Mouse (Mus musculus) liver, adult 2 months (tissue): ENCODE measurements at regions not wholly inside any gene's neighbourhood (a gene's known extent, or its start where the extent isn't known, plus 50 kb on each side); places are given as distances from the start of the nearest gene placed in this dataset.

Experiments
- DNase-seq: peaks from one replicate; pipeline ENCODE4 v3.0.0-alpha.2; 2011; ENCODE audit warnings: low read depth, low spot score; ENCODE audit errors: extremely low read depth
- H3K27ac ChIP-seq: fragments of 200-500 bp; replicated peaks from 2 replicates; pipeline ENCODE4 v1.5.1; 2012; ENCODE audit warnings: low read depth, mild to moderate bottlenecking, control low read depth, inconsistent platforms, low read length; ENCODE audit not compliant: insufficient read depth
- H3K27me3 ChIP-seq: fragments of 200-500 bp; 2 replicates; pipeline ENCODE4 v1.6.1; 2012; ENCODE audit warnings: mild to moderate bottlenecking, moderate library complexity, low read length, inconsistent platforms; ENCODE audit not compliant: control insufficient read depth, insufficient read depth
- H3K36me3 ChIP-seq: fragments of 200-500 bp; 2 replicates; pipeline ENCODE4 v1.6.1; 2012; ENCODE audit warnings: low read length, inconsistent platforms; ENCODE audit not compliant: control insufficient read depth, insufficient read depth
- H3K4me1 ChIP-seq: fragments of 200-500 bp; 2 replicates; pipeline ENCODE4 v1.6.1; 2011; ENCODE audit warnings: low read length; ENCODE audit not compliant: control insufficient read depth, insufficient read depth
- H3K4me3 ChIP-seq: fragments of 200-500 bp; 2 replicates; pipeline ENCODE4 v1.5.1; 2011; ENCODE audit warnings: low read depth, mild to moderate bottlenecking, control low read depth, low read length, moderate library complexity; ENCODE audit not compliant: insufficient read depth
- H3K79me2 ChIP-seq: fragments of 200-500 bp; 2 replicates; pipeline ENCODE4 v1.6.1; 2012; ENCODE audit warnings: inconsistent platforms, mild to moderate bottlenecking, low read length, moderate library complexity; ENCODE audit not compliant: control insufficient read depth, insufficient read depth
- H3K9ac ChIP-seq: fragments of 200-500 bp; 2 replicates; pipeline ENCODE4 v1.6.1; 2012; ENCODE audit warnings: low read depth, mild to moderate bottlenecking, control low read depth, inconsistent platforms, low read length
- CTCF ChIP-seq: fragments of 200-500 bp; IDR thresholded peaks from 2 replicates; pipeline ENCODE4 v1.5.1; 2011; ENCODE audit warnings: low read depth, low read length, control low read depth
- POLR2A ChIP-seq: fragments of 200-500 bp; IDR thresholded peaks from 2 replicates; pipeline ENCODE4 v1.6.1; 2011; ENCODE audit warnings: low read length, control low read depth; ENCODE audit not compliant: insufficient read depth; ENCODE audit errors: extremely low read depth
- WGBS: fragments of 180-500 bp; shearing (Covaris S2); methylation state at CpG from one replicate; pipeline ENCODE4 v1.1.7; 2018; 5-methylcytosine and 5-hydroxymethylcytosine counted together

DNA sequence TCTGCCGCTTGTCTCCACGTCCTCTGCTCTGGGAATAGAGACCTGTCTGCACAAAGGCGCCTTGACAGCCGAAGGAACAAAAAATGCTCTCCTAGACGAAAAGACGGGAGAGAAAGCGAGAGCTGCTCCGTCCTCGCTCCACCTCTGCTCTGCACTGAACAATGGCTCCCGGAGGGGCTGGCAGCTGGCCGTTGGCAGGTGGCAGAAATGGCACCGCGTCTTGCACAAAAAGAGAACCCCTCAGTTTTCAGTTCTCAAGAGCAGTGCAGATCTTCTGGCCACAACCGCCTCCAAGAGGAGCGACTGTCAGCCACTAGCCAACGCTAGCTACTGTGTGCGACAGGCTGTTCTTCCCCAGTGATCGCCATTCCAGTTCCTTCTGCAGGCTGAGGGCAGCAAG lies 385.0 kb upstream of the Rora start:
- DNase-seq = no peak
- Histone ChIP-seq H3K27ac (no peak overlapping the region), H3K4me3 (no peak overlapping the region), H3K9ac (no peak overlapping the region), H3K27me3 (no peaks in the 10 kb centered on the region), H3K36me3 (no peaks in the 10 kb centered on the region), H3K79me2 (no peaks in the 10 kb centered on the region), H3K4me1 (no peaks in the 10 kb centered on the region)
- TF ChIP-seq POLR2A (no peak), CTCF (no peak)
- 82% methylated on average over 18 of the region's 18 CpGs for WGBS

DNA sequence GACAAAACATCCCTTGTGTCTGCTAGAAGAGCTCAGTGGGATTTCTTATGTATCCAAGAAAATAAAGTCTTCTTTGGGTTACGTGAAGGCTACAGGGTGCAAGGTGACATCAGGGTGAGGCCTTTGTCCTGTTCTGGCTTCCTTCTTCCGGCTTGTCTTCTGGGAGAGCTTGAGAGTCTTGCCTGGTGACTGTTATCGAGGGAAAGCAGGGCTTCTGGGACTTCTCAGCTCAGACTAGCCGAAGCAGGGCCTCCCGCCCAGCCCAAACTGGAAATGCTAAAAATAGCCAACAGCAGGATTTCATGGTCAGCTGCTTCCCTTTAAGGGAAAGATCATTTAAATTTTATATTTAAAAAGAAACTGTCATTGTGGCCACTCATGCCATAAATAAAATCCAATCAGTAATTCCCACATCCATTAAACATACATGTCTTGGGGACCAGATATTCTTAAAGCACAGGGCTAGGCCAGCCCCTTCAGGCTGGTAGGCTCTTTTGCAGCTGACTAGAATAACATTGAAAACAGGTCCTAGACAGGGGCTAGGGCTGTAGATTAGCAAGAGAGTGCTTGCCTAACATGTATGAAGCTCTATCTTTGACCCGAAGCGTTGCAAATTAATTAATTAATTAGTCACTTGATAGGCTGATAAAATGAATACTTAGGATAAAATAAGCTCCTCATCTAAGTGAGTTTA lies 351.2 kb upstream of the Rora start:
- Histone ChIP-seq H3K36me3 (no peaks in the 10 kb centered on the region), H3K4me1 (no peaks in the 10 kb centered on the region), H3K27me3 (no peaks in the 10 kb centered on the region), H3K4me3 (no peak overlapping the region), H3K9ac (no peak overlapping the region), H3K79me2 (no peaks in the 10 kb centered on the region), H3K27ac (no peak overlapping the region)
- peak; percentile 8 for DNase-seq
- 74% methylated on average over 7 of the region's 7 CpGs for WGBS
- TF ChIP-seq CTCF (no peak), POLR2A (no peak)

DNA sequence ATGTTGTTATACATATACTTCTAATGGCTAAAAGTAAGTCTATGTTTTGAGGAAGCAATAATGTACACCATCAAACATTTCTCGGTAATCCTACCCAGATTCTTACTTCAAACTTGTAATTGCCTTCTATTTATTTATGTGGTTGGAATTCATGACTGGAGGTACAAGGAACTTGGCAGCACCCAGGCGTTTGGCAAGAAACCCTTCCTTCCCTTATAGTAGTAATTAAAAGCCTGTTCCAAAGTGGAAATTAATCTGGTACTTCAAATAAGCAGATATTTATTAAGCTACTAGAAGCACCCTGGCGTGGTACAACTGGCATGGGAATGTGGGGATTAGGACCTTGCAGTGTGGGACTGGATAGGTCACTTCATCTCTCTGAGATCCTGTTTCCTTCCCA lies 322.9 kb upstream of the Rora start:
- no peaks in the 10 kb centered on the region; the same call in 1 of the 2 replicates for H3K27me3 ChIP-seq
- no peak overlapping the region for H3K4me3 ChIP-seq
- WGBS = 72% methylated on average over 3 of the region's 3 CpGs
- no peaks in the 10 kb centered on the region for H3K4me1 ChIP-seq
- DNase-seq = no peak
- H3K27ac ChIP-seq = no peak overlapping the region
- H3K36me3 ChIP-seq = no peaks in the 10 kb centered on the region
- TF ChIP-seq POLR2A (no peak), CTCF (no peak)
- no peaks in the 10 kb centered on the region for H3K79me2 ChIP-seq
- H3K9ac ChIP-seq = no peak overlapping the region

DNA sequence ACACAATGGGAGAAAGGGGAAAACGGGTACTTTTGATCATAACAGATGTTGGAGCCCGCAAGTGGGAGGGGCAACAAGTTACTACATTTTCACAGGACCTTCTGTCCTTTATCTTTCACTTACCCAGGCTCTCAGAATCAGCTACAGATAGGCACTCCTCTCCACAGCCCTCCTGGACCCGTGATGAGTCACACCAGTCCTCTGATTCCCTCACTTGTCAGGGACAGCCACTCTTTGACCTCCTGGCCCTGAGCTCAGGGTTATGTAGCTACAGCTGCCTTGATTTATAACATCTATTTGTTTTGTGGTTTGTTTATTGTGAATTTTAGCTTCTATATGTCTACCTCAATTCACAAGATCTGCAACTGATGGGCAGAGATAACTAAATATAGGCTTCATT lies 312.7 kb upstream of the Rora start:
- no peaks in the 10 kb centered on the region for H3K79me2 ChIP-seq
- no peaks in the 10 kb centered on the region for H3K36me3 ChIP-seq
- no peak overlapping the region for H3K9ac ChIP-seq
- H3K27ac ChIP-seq = no peak overlapping the region
- 53% methylated on average over 3 of the region's 3 CpGs for WGBS
- TF ChIP-seq POLR2A = no peak
- TF ChIP-seq CTCF = no peak
- H3K27me3 ChIP-seq = no peaks in the 10 kb centered on the region
- DNase-seq = no peak
- no peak overlapping the region for H3K4me3 ChIP-seq
- no peaks in the 10 kb centered on the region for H3K4me1 ChIP-seq

GRCm38 (mm10) chr9:68341511-68341910 lies 312.1 kb upstream of the Rora start:
- 93% methylated on average over 3 of the region's 3 CpGs for WGBS
- Histone ChIP-seq H3K4me1 (no peaks in the 10 kb centered on the region), H3K4me3 (no peak overlapping the region), H3K79me2 (no peaks in the 10 kb centered on the region), H3K27me3 (no peaks in the 10 kb centered on the region), H3K27ac (no peak overlapping the region), H3K9ac (no peak overlapping the region), H3K36me3 (no peaks in the 10 kb centered on the region)
- no peak for DNase-seq
- TF ChIP-seq CTCF (no peak), POLR2A (no peak)

GRCm38 (mm10) chr9:68347426-68347825 lies 306.2 kb upstream of the Rora start:
- Histone ChIP-seq H3K4me3 (no peak overlapping the region), H3K27ac (no peak overlapping the region), H3K4me1 (no peaks in the 10 kb centered on the region), H3K27me3 (no peaks in the 10 kb centered on the region), H3K79me2 (no peaks in the 10 kb centered on the region), H3K36me3 (no peaks in the 10 kb centered on the region), H3K9ac (no peak overlapping the region)
- TF ChIP-seq CTCF = no peak
- no peak for TF ChIP-seq POLR2A
- DNase-seq = no peak
- 81% methylated on average over 6 of the region's 6 CpGs for WGBS
